Mouse (Mus musculus): ENCODE measurements around the gene Igf2r.

DNA sequence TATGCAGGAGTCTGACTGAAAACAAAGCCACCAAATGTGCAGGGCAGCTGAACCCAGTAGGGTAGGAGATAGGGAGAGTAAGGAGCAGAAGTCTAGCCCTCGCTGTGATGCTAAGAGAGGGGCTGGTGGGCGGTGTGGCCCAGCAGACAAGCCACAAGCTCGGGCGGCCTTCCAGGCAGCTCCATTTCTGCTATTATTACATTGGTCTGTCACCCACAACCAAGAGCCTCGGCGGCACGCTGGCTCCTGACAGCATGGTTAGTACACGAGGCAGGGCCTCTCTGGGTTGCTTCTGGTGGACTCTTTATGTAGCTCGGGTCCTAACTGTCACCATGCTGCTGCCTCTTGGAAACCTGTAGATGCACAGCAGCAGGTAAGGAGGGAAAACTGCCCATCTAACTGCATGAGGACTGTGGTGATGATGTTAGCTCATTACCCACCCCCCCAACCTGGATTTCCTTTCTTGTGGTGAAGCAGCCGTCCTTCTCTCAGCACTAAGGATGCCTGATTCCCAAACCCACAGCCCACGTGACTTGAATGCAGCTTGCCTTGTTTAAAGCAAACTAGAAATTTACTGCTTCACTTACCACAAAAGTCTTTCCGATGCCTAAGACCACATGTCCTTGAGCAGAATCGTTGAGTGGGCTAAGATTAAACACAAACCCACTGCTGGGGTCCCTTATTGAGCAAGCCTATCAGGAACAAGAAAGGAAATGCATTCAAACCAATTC lies 59.2 kb downstream of the Igf2r start:
- TF ChIP-seq TAL1 (conservative IDR thresholded peaks at IDR 0.05; ENCODE audit: low read depth, low read length) (no peak), POLR2AphosphoS5 (IDR thresholded peaks at IDR 0.05; ENCODE audit: insufficient replicate concordance, low read depth, low read length) (no peak)

All from G1E (cell line).